Mouse (Mus musculus) ES-CJ7 (cell line): ENCODE data around the gene Gigyf1.

Source experiments
- DNase-seq: peaks from one replicate; pipeline ENCODE4 v3.0.0; 2011; ENCODE audit warnings: low read depth, low spot score

Gigyf1 gene

GRCm38 (mm10) chr5:137513951-137514721 lies 4.2 kb upstream of the Gigyf1 start:
- DNase-seq = no peak

- DNase-seq = no peak
Observed at GRCm38 (mm10) chr5:137514811-137515210, 3.5 kb upstream of the Gigyf1 start.

GRCm38 (mm10) chr5:137519691-137520550 lies 1.6 kb downstream of the Gigyf1 start:
- DNase-seq = no peak

- no peak for DNase-seq
Observed at GRCm38 (mm10) chr5:137521861-137522260, 3.5 kb downstream of the Gigyf1 start.

GRCm38 (mm10) chr5:137522711-137523110 lies 4.4 kb downstream of the Gigyf1 start:
- DNase-seq = no peak

- peak; percentile 45 for DNase-seq
Observed at GRCm38 (mm10) chr5:137523396-137524250, 5.3 kb downstream of the Gigyf1 start.

GRCm38 (mm10) chr5:137524251-137524515 lies 5.8 kb downstream of the Gigyf1 start:
- DNase-seq = no peak

- no peak for DNase-seq
Observed at GRCm38 (mm10) chr5:137524671-137525070, 6.3 kb downstream of the Gigyf1 start.

GRCm38 (mm10) chr5:137525511-137525910 lies 7.2 kb downstream of the Gigyf1 start:
- no peak for DNase-seq

GRCm38 (mm10) chr5:137526192-137526936 lies 8.0 kb downstream of the Gigyf1 start:
- no peak for DNase-seq

GRCm38 (mm10) chr5:137527413-137527812 lies 9.1 kb downstream of the Gigyf1 start:
- no peak for DNase-seq

- no peak for DNase-seq
Observed at GRCm38 (mm10) chr5:137528247-137528968, 10.1 kb downstream of the Gigyf1 start.

- no peak for DNase-seq
Observed at GRCm38 (mm10) chr5:137529221-137529995, 11.1 kb downstream of the Gigyf1 start.

- DNase-seq = no peak
Observed at GRCm38 (mm10) chr5:137530075-137530474, 11.7 kb downstream of the Gigyf1 start.

- DNase-seq = peak; percentile 50
Observed at GRCm38 (mm10) chr5:137530588-137531413, 12.5 kb downstream of the Gigyf1 start.

- DNase-seq = no peak
Observed at GRCm38 (mm10) chr5:137531414-137532130, 13.2 kb downstream of the Gigyf1 start.

- DNase-seq = no peak
Observed at GRCm38 (mm10) chr5:137532131-137532807, 13.9 kb downstream of the Gigyf1 start.

- no peak for DNase-seq
Observed at GRCm38 (mm10) chr5:137532808-137533116, 14.4 kb downstream of the Gigyf1 start.
